20 mouse cellular contexts compared by ENCODE assay signal in the genomic region with DNA sequence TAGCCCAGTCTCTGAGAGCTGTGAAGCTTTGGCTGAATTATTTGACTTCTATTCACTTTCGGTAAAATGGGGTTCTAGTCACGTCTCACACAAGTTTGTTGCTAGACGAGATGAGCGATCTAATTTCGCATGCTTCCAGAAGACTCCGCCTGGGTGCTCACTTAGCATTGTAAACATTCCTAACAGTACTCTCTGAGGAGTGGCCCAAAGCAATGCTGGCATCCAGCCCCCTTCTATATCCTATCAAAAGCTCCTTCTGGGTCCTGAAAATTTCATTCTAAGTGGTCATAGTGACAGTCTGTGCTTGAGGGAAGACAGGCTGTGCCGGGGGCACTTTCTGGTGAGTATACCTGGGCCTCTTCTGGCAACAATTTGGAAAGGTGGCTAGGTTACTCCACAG.
DNase-seq lines count a peak whose midpoint lies in the region.
"Had no signal": no experiment of that assay in that cellular context is flagged by ENCODE, and none has a peak within 500 bp of the region (broad histone marks: within the 10 kb centered on the region; RNA-seq: fewer than 3 reads in every experiment).

No protein-coding gene starts in this region.

- DNase-seq in lung, adult 18-20 months: peak; percentile 14 to 24
- no peak for DNase-seq in lung, postnatal 4 days
- peak; percentile 3 for DNase-seq in urinary bladder, postnatal 14 days (ENCODE audit: low spot score)
- DNase-seq in urinary bladder, postnatal 36 days (ENCODE audit: low spot score in 2 of 2): no peak
- peak; percentile 75 for DNase-seq in R1 (ENCODE audit: low read depth, low spot score)
- DNase-seq in lung, postnatal 36 days: peak; percentile 30
- DNase-seq in left cerebral cortex, adult 9 months (ENCODE audit: low spot score in 2 of 2): no peak
- DNase-seq in left cerebral cortex, adult 18-20 months (ENCODE audit: low spot score in 2 of 2): no peak
- DNase-seq: adrenal gland, adult 8-10 months; adrenal gland, postnatal 36 days; B cell, adult 2 months; cerebellum, adult 11 months; cerebellum, adult 2 months; cerebellum, adult 9-11 months; cerebellum, postnatal 36 days; embryo, embryonic 11 days; gastrocnemius, postnatal 10 days; gastrocnemius, postnatal 36 days; heart, postnatal 10 days; heart, postnatal 36 days had no signal

Comparison
In these comparisons a context has a peak if more than half of its experiments do, and no peak if none do; other contexts are left out.
1. DNase-seq: peak in lung, adult 18-20 months (2 of 2), urinary bladder, postnatal 14 days (single experiment), R1 (single experiment) and lung, postnatal 36 days (single experiment); none in lung, postnatal 4 days (0 of 2), urinary bladder, postnatal 36 days (0 of 2), left cerebral cortex, adult 9 months (0 of 2) and left cerebral cortex, adult 18-20 months (0 of 2).